Mouse (Mus musculus) layer of hippocampus, adult 9-10 months (tissue): Measurements from ENCODE around the gene Mpig6b.

ENCODE experiments used
- DNase-seq: peaks from one replicate; pipeline ENCODE4 v3.0.0; 2022; ENCODE audit warnings: low spot score

The Mpig6b gene

DNA sequence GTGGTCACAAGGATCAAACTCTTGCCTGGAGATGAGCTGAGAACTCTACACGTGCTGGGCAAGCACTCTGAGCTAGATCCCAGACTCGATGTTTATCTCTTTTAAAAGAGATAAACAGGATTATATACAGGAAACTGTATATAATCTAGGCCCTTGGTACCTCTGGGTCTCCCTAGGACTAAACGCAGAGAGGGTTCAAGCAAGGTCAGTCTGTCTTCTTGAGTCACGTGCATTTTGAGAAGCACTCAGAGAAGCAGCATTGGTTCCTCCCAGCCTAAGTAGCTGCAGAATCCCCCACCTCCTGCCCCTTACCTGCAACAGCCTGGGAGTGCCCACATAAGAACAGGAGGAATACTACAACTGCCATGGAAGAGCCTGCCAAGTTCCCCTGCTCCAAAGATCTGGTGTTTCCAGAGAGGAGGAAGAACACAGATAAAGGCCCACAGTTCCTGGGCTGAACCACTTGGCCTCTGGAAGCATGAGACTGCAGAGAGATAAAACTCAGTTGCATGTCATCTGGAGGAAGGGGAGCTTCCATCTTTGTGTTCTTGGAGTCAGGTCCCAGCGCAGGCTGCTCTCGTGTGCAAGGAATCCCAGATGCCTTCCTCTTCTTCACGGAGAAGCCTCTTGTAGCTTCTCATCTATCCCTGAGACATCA, 19.4 kb upstream of the Mpig6b start, which contains the start of gene Ly6g6f:
Gene Ly6g6f, minus strand, starts transcription at position 403 of the 658 bp plus-strand sequence.
- DNase-seq = no peak

DNA sequence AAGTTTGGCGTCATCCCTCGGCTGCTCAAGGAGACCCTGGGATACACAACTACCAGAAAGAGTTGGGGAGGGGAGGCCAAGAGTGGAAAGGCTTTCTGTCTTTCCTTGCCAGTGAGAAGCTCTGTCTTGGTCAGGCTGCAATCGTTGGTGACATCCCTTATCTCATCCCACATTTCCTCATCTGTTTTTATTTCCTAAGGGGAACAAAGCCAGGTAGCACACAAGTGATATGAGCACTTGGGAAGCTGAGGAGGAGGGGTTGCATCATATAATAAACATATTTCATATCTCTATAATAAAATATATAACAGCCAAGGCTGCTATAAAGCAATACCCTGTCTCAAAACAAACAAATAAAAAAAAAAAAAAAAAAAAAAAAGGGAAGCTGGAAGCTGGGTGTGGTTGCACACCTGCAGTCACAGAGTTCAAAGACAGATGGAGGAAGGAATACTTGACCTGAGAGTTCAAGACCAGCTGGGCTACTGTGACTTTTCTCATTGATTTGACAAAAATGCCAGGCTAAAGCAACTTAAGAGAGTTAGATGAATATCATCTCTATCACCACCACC, 18.0 kb upstream of the Mpig6b start:
- DNase-seq = no peak

DNA sequence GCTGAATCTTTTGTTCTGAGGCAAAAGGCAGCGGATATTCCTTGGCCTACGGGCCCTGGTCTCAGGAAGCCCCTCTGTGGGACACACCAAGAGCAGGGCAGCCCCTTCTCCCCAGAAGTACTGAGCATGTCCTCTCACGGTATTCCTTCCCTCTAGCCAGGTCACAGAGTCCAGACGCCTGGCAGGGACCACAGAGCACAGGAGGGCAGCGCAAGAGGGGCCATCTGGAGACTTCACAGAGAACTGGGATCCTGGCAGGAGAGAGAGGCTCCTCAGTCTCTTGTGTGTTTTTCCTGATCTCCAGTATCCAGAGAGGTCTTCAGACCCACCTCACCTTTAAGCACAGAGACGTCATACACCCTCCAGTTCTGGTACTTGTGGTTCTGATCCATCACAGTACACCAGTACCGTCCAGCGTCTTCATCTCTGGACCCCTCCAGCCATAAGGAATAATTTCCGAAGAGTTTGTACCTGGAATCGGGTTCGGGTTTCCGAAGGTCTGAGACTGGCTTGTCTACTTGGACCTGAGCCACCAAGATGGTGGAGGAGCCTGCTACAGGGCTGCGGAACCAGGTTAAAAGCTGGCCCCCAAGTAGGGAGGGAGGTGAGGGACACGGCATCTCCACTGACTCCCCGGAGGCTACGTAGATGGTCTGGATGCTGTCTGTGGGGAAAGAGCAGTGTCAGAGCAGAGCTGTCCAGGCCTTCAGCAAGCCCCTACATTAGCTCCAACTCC, 17.0 kb upstream of the Mpig6b start:
- DNase-seq = no peak

DNA sequence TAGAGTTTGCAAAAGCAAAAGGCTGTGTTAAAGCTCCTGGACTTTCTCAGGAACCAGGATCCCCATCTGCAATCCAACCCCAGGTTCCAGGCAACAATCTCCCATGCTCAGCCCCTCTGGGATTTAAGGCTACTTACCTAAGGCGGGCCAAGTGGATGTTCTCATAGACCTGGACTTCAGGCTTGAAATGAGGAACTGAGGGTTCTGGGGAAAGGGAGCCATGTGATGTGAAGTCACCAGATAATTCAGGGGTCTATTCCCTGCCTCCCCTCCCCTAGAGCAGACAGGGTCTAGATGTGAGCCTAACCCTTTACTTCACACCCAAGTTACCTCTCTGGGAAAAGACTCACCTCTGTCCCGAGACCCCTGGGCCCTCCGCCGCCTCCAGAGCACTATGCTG, 14.7 kb upstream of the Mpig6b start:
- DNase-seq = no peak

DNA sequence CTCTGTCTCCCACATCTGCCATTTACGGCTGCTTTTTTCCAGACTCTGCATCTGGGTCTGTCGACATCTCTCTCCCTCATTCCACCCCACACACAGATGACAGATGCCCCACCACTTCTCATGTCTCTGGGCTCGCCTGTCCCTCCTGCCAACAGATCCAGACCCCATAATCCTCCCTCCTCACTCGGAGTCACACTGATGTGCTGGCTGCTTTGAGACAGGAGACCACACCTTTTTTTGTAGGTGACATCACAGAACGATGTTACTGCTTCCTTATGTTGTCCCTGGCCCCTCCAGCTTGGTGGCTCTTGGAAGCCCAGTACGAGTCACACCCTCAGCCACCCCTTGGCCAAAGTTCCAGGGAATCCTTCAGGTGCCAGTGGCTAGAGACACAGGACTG, 14.3 kb upstream of the Mpig6b start:
- no peak for DNase-seq

DNA sequence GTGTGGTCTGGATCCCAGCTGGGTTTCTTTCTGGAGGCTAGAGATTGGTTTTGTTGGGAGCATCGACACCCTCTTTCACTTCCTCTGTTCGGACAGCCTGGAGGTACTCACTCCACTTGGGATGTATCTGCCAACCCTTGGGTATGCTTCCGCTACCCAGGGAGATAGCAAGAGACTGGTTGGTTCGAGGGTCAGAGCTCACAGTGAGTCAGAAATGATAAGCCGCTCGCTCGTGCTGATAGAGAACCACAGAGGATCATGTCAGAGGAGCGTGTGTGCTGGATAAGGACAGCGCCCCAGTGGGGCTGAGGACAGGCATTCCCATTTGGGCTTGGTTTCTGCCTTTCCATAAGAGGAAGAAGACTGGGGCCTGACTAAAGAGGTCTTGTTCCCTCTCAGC, 13.8 kb upstream of the Mpig6b start:
- DNase-seq = no peak

DNA sequence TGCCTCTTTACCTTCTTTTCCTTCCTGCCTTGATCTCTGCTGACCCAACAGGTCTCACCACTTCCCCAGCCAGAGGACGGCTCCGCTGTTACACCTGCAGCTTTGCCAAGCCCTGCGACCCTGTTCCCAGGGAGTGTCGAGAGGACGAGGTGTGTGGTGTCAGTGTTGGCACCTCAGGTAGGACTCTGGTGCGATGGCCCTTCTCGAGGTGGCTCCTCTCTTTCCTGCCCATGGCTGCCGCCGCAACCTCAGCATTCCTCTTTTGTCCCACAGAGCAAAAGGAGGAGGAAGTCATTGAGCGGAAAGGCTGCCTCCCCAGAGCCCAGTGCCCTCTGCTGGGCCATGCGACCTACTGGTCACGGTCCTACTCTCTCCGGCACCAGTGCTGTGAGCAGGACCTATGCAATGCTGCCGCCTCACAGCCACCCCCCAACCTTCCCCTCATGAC, 11.8 kb upstream of the Mpig6b start, which contains the start of gene Ly6g6d:
Gene Ly6g6d, minus strand, starts transcription at position 280 of the 448 bp plus-strand sequence.
- DNase-seq = no peak

DNA sequence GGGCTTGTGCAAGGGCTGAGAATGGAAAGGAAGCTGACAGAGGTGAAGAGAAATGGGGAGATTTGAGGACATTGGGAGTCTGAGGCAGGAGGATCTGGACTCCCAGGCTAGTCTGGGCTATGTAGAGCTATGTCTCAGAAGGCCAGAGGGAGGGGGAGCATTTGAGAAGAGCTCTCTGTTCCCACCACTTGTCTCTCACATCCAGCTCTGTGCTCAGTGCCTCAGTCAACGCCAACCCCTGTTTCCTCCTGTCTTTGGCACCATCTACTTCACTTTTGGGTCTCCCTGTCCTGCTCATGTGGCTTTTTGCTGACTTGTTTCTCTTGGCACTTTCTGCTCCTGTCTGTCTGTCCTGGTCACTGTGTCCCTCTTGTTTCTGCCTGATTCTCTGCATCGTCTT, 11.3 kb upstream of the Mpig6b start:
- no peak for DNase-seq

DNA sequence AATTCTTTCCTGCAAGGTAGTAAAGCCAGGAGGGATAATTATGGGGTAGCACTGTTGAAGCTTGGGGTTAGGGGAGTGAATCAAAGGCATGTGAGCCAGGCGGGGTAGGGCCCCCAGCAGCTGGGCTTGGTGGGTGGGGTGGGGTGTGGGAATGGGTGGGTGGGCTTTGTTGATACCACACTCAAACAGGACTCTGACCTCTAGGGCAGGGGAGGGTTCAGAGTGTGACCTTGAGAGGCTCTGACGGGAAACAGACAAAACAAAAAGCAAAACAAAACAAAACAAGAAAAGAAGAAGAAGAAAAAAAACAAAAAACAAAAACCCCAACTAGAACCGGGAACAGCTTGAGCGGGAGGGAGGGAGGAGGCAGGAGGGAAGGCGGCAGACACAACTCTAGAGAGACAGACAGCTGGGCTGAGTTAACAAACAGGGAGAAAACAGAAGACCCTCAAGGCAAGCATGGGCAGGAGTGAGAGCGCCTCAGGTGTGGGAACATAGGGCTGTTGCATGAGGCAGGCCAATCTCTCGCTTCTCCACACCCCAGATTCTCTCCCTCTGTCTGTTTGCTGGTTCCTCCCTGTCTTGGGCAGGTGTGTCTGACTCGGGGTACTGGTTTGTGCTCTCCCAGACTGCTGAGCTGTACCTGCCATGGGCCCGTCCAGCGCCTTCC, 10.7 kb upstream of the Mpig6b start, which contains the start of gene Ly6g6e:
Gene Ly6g6e, plus strand, starts transcription at position 396 of the 670 bp plus-strand sequence.
- DNase-seq = no peak

DNA sequence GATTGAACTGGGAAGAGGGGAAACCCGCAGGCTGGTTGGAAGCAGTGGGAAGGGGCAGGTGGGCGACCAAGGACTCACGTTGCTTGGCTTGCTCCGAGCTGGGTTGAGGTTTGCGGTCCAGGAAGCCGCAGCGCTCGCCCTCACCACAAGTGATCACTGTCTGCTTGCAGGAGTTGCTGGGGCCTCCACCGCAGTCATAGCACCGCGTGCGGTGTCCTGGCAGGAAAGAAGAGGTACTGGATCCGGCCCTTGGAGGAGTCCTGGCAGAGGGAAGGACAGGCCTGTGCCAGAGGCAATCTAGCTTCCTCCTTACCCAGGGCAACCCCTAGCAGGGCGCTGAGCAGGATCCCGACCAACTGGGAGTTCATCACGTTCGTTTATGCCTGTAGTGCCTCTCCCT, 8.1 kb upstream of the Mpig6b start:
- DNase-seq = no peak

DNA sequence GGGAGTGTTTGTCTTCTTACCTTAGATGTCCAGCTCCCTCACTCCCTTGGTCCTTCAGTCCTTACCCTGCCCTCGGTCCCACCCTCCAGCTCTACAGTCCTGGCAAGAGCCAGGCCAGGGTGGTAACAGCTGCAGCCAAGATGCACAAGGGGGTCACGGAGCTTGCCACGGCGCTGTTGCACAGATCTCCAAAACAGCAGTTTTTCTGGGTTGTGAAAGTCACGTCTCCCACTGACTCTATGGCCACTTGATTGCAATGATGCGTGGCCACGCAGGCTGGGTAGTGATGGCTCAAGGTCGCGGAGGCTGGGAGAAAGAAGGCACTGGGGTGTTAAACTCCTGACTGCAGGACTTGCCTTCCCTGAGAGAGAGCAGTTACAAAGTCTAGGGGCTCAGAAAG, 5.5 kb upstream of the Mpig6b start:
- DNase-seq = no peak

DNA sequence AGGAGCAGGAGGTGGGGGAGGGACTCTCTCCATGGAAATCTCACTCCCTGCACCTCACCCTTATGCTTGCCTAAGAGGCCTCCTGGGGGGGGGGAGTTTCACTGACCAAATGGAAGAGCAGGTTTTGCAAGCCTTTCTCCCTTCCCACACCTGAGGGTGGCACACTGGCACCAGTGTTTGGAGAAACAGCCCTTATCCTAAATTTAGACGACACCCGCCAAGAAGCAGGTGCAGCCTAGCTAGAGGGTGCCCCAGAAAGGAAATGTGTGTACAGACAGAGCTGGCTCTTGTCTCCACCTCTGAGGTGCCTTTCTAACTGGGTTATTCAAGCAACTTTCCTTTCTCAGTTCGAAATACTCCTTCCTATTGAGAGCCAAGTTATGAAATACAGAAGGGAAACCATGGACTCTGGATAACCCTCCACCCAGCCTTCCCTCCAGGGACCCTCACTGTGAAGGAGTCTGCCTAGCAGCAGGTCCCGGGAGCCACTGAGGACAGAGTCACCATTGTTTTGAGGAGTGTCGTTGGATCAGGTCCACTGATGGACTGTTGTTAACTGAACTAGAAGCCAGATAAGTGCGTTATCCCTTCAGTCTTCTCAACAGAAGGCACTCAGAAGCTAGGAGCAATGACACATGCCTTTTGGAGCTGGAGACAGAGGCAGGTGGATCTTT, 4.7 kb upstream of the Mpig6b start:
- DNase-seq = no peak

DNA sequence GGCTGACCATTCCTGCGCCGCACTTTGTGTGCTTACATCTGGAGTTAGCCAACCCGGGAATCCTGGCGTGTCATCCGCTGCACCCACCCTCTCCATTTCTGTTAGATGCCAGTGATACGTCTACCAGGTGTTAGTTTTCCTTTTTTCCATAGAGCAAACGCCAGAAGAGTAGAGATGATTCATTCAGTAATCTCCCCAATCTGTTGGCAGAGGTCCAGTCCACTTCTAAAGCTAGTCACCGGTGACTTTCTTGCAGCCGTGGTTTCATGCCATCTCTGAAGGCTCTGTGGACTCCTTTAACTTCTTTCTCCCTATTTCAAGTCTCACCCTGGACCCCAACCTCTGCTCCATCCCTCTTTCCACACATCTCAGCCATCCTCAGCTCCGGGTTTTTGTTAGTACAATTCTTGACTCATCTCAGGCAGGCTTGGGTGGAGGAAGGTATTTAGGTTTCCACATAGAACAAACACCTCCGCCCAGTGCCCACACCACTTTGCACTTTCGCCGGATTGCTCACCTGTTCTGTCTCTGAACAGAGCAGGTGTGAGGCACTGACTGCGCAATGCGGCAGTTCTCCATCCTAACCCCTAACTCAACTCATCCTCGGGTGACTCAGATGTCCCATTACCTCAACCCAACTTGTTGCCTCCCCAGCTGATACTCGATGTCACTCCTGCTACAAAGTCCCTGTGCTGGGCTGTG, 2.4 kb upstream of the Mpig6b start:
- DNase-seq = no peak

DNA sequence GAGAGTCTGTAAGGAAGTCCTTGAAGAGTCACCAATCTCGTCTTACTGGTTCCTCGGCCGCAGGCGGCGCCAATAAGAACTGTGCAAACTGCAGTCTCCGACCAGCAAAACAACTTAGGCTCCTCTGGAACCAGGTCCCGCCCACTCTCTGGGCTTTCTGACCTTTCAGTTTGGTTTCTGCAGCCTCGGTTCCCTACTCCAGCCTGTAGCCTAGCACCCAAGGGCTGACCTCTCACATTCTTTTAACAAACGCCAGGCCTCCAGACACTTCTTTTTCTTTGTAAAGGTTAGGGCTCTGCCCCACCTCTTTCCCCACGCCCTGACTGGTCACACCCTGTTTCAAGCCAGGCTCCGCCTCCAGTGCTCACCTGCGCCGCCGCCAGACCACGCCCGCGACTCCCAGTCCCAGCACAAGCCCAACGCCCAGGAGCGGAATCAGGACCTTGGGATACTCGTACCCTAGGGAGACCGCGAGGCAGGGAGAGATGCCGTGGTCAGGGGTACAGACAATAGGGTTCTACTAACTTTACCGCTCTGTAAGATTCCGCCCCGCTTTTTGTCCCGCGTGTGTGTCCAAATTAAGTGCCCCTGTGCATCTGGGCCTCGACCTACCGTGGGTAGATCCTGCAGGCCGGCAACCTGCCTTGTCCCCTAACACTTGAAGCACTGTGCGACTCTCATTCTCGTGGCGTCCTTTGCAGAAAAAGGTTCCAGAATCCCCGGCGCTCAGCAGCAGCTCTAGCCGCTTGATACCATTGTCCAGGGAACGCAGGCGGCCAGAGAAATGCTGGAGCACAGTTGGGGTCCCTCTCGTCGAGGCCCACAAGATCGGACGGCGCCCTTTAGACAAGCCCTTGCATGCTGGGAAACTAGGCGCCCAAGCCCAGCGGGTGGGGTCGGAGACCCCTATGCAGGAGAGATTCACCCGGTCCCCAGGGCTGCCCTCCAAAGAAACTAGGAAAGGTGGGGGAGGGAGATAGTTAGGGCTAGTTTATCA, 735 bp downstream of the Mpig6b start, which contains the start of gene Ly6g6c:
Gene Ly6g6c, plus strand, starts transcription at position 438 of the 997 bp plus-strand sequence.
- no peak for DNase-seq

DNA sequence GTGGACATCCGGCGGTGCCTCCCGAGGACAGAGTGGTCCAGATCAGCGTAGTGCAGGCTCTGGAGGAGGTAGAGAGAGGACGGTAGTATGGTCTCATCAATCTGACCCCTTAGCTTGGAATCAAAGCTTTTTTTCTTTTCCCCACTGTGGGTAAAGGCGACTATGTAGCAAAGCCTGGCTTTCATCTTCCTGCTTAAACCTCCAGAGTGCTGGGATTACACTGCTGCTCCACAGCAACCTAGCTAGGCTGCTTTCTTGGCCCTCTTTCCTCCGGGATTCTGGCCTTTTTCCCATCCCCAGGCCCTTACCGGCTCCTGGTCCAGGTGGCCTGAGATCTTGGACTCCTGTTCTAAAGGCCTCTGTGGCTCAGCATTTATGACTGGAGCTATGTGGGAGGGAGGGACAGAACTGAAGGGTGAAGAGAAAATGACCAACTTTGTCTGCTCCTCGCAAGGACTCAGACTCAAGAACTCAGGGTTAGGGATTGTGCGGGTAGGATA, 1.6 kb downstream of the Mpig6b start:
- DNase-seq = no peak

DNA sequence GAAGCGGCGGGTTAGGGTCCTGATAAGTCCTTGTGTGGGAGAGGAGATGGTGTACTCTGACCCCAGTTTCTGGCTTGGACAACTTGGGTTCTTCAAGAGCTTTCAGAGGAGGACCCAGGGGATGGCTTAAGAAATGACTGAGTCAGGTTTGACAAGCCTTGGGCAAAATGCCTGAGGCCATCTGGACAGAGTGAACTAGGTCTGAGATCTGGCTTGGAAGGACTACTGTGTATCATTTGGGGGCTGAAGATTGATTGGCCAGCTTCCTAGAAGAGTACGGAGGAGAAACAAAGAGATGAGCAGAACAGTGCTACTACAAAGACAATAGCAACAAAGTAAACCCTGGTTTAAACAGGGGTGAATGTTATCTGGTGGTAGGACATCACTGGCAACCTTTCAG, 2.5 kb downstream of the Mpig6b start:
- no peak for DNase-seq

DNA sequence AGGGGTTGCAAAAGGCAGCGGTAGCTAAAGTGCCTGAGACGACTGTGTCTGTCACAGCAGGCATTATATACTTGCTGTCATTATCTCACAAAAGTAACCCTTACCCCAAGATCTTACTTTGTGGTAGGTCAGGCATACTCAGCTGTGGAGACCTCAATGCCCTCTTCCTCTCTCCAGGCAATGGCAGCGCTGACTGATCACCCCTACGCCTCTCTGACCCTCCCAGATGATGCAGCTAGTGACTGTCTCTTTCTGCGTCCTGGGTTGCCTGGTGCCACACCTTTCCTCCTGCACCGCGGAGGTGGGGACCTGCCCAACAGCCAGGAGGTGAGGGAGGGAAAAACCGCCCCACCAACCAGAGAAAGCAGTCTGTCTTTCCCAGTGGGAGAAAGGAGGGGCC, 4.7 kb downstream of the Mpig6b start:
- DNase-seq = no peak

DNA sequence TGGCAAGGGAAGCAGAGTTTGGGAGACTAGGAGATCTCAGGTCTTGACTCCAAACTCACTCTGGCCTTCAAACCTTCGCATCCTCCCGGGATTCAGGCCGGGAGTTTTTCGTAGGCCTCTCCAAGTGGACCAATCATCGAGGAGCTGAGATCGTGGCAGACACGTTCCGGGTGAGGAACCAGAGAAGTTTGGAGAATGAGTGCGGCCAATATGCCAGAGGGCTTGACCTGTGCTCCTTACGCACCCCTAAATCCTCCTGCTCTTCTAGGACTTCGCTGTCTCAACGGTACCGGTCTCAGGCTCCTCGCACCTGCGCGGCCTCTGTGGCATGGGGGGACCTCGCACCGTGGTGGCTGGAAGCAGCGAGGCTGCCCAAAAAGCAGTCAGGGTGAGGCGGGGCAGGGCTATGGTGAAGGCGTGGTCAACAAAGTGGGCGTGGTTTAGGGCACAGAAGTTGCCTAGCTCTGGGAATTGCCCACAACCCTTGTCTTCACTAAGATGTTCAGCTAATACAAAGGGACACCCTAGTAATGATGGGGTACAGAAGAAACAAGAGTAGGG, 5.2 kb downstream of the Mpig6b start:
- DNase-seq = no peak

DNA sequence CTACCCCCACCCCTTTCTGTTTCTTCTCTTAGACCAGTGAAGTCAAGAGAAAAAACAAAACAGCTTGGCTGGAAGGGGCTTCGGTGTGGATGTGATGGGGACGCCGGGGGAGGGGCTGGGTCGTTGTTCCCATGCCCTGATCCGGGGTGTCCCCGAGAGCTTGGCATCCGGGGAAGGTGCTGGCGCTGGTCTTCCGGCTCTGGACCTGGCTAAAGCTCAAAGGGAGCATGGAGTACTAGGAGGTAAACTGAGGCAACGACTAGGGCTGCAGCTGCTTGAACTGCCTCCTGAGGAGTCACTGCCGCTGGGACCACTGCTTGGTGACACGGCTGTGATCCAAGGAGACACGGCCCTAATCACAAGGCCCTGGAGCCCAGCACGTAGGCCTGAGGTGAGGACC, 5.9 kb downstream of the Mpig6b start:
- no peak for DNase-seq
